Mouse (Mus musculus) CD4-positive helper T cell, adult 2 months (primary cell): ENCODE results near the gene Pglyrp1.

ENCODE experiments used
- DNase-seq: peaks from one replicate; pipeline ENCODE4 v3.0.0-alpha.2; 2012; ENCODE audit warnings: low read depth, missing footprints, low spot score

The Pglyrp1 gene

GRCm38 (mm10) chr7:18926041-18926790 lies 55.1 kb downstream of the Pglyrp1 start:
- peak; percentile 21 for DNase-seq

- DNase-seq = no peak
These were observed 55.8 kb downstream of the Pglyrp1 start for GRCm38 (mm10) chr7:18926911-18927310.

- no peak for DNase-seq
These were observed 56.6 kb downstream of the Pglyrp1 start for GRCm38 (mm10) chr7:18927759-18928158.
